Mouse (Mus musculus) forelimb bud, embryonic 11.5 days (tissue): ENCODE results near the gene Cluh.
A peak's percentile ranks its signal among the peaks of the same experiment; 100 is the strongest.

Experiments used
- DNase-seq: peaks from one replicate; pipeline ENCODE4 v3.0.0-alpha.2; 2012; ENCODE audit warnings: low read depth, low spot score

Gene Cluh

GRCm38 (mm10) chr11:74649095-74649646 is at the start of gene Cluh:
Gene Cluh (plus strand): TSS chr11:74649495.
- peak; percentile 91 for DNase-seq

- no peak for DNase-seq
These were observed 47.0 kb upstream of the Cluh start for GRCm38 (mm10) chr11:74602286-74602685.

GRCm38 (mm10) chr11:74610068-74610467 is 39.2 kb upstream of the Cluh start:
- DNase-seq: no peak

GRCm38 (mm10) chr11:74610545-74611176 is 38.6 kb upstream of the Cluh start, which contains the start of gene Rap1gap2:
Gene Rap1gap2 (minus strand): TSS chr11:74610915.
- no peak for DNase-seq

GRCm38 (mm10) chr11:74611437-74611836 is 37.9 kb upstream of the Cluh start:
- no peak for DNase-seq

- no peak for DNase-seq
These were observed 35.9 kb upstream of the Cluh start for GRCm38 (mm10) chr11:74613428-74613827.

- no peak for DNase-seq
These were observed 33.7 kb upstream of the Cluh start for GRCm38 (mm10) chr11:74615571-74615970.

GRCm38 (mm10) chr11:74619201-74619955 is 29.9 kb upstream of the Cluh start, which contains the start of gene Ccdc92b:
Gene Ccdc92b (plus strand): TSS chr11:74619605.
- DNase-seq: peak; percentile 89

GRCm38 (mm10) chr11:74619956-74620300 is 29.4 kb upstream of the Cluh start:
- no peak for DNase-seq

- no peak for DNase-seq
These were observed 27.2 kb upstream of the Cluh start for GRCm38 (mm10) chr11:74621974-74622669.

GRCm38 (mm10) chr11:74623693-74624092 is 25.6 kb upstream of the Cluh start:
- DNase-seq: no peak

GRCm38 (mm10) chr11:74625333-74625732 is 24.0 kb upstream of the Cluh start:
- no peak for DNase-seq

GRCm38 (mm10) chr11:74627481-74627880 is 21.8 kb upstream of the Cluh start:
- DNase-seq: no peak

- DNase-seq: no peak
These were observed 17.2 kb upstream of the Cluh start for GRCm38 (mm10) chr11:74631880-74632789.

- peak; percentile 88 for DNase-seq
These were observed 14.6 kb upstream of the Cluh start for GRCm38 (mm10) chr11:74634490-74635275.

- no peak for DNase-seq
These were observed 11.8 kb upstream of the Cluh start for GRCm38 (mm10) chr11:74637486-74637885.

GRCm38 (mm10) chr11:74637971-74638790 is 11.1 kb upstream of the Cluh start:
- peak; percentile 65 for DNase-seq

- DNase-seq: no peak
These were observed 10.4 kb upstream of the Cluh start for GRCm38 (mm10) chr11:74638791-74639411.

GRCm38 (mm10) chr11:74639628-74640027 is 9.7 kb upstream of the Cluh start:
- no peak for DNase-seq
